Mouse (Mus musculus): ENCODE data around the gene Mcl1. TPM values are rescaled to one million over a fixed set of nuclear protein-coding genes. Genes with fewer than 3 reads are reported as not detected.

The Mcl1 gene
- polyA plus RNA-seq, 3 experiments from 2014 or later: 50.5 to 86.1 (median 61.6) TPM

Other genes starting within 250 kb of the Mcl1 start
- gene Arnt, start 224.4 kb upstream of the Mcl1 start, polyA plus RNA-seq (2017; shearing (Covaris generic)): 10 to 100 TPM; 33.1 to 43.5 (median 36.8) TPM
- under 1 TPM in 1 of 3 experiments, not detected in 2; 0.44 TPM for gene Ctsk, start 159.5 kb upstream of the Mcl1 start, polyA plus RNA-seq (2017; shearing (Covaris generic))
- gene Ctss, start 132.0 kb upstream of the Mcl1 start, polyA plus RNA-seq (2017; shearing (Covaris generic)): 100 to 1,000 TPM; 244 to 569 (median 448) TPM
- not detected for gene Hormad1, start 99.1 kb upstream of the Mcl1 start, polyA plus RNA-seq (2017; shearing (Covaris generic))
- 10 to 100 TPM; 28.1 to 37.0 (median 31.5) TPM for gene Golph3l, start 69.9 kb upstream of the Mcl1 start, polyA plus RNA-seq (2017; shearing (Covaris generic))
- gene Ensa, start 33.8 kb upstream of the Mcl1 start, polyA plus RNA-seq (2017; shearing (Covaris generic)): 10 to 100 TPM; 68.7 to 89.9 (median 76.3) TPM
- 1 to 10 TPM; 2.0 to 4.6 (median 2.2) TPM for gene Adamtsl4, start 29.1 kb downstream of the Mcl1 start, polyA plus RNA-seq (2017; shearing (Covaris generic))
- gene Ecm1, start 80.8 kb downstream of the Mcl1 start, polyA plus RNA-seq (2017; shearing (Covaris generic)): 100 to 1,000 TPM in 1 of 3 experiments, 10 to 100 TPM in 2; 30.0 to 103 (median 70.1) TPM
- gene Tars2, start 101.4 kb downstream of the Mcl1 start, polyA plus RNA-seq (2017; shearing (Covaris generic)): 10 to 100 TPM; 47.7 to 80.0 (median 79.5) TPM
- gene Rprd2, start 160.1 kb downstream of the Mcl1 start, polyA plus RNA-seq (2017; shearing (Covaris generic)): 10 to 100 TPM; 22.7 to 35.5 (median 27.1) TPM
- gene Prpf3, start 197.1 kb downstream of the Mcl1 start, polyA plus RNA-seq (2017; shearing (Covaris generic)): 10 to 100 TPM; 46.9 to 48.5 (median 48.3) TPM
- gene Mrps21, start 212.7 kb downstream of the Mcl1 start, polyA plus RNA-seq (2017; shearing (Covaris generic)): 100 to 1,000 TPM; 281 to 394 (median 321) TPM
- 10 to 100 TPM in 1 of 3 experiments, 1 to 10 TPM in 2; 2.3 to 11.8 (median 6.6) TPM for gene Ciart, start 223.5 kb downstream of the Mcl1 start, polyA plus RNA-seq (2017; shearing (Covaris generic))
- 1 to 10 TPM in 1 of 3 experiments, under 1 TPM in 1, not detected in 1; 0.83 to 1.5 TPM for gene BC028528, start 233.2 kb downstream of the Mcl1 start, polyA plus RNA-seq (2017; shearing (Covaris generic))
- gene Aph1a, start 235.2 kb downstream of the Mcl1 start, polyA plus RNA-seq (2017; shearing (Covaris generic)): 10 to 100 TPM; 17.9 to 46.2 (median 27.0) TPM
- not detected for gene Car14, start 245.9 kb downstream of the Mcl1 start, polyA plus RNA-seq (2017; shearing (Covaris generic))

Measured in inflammation-experienced regulatory T-cells, adult 6 months (primary cell).